Mouse (Mus musculus): ENCODE results near the gene Arpp19. TPM values are rescaled to one million over a fixed set of nuclear protein-coding genes. Genes with fewer than 3 reads are reported as not detected.

The Arpp19 gene
- polyA plus RNA-seq (2014; fragmentation: Illumina TruSeq; extraction: RNeasy Lipid Tissue Mini Kit (QIAGEN cat#74804); ENCODE audit: low read depth, low replicate concordance): 264 TPM

GRCm38 (mm10) chr9:75037451-75038356 lies at the start of gene Arpp19:
Arpp19 (plus strand) TSS chr9:75037614.

GRCm38 (mm10) chr9:75070457-75071028 lies 33.1 kb downstream of the Arpp19 start, which contains the start of gene Myo5a:
Myo5a (plus strand) TSS chr9:75071015.

Other genes starting within 250 kb of the Arpp19 start
- 14.7 TPM for gene Onecut1, start 175.7 kb upstream of the Arpp19 start, polyA plus RNA-seq (2014; fragmentation: Illumina TruSeq; extraction: RNeasy Lipid Tissue Mini Kit (QIAGEN cat#74804); ENCODE audit: low read depth, low replicate concordance)
- gene Fam214a, start 84.7 kb upstream of the Arpp19 start, polyA plus RNA-seq (2014; fragmentation: Illumina TruSeq; extraction: RNeasy Lipid Tissue Mini Kit (QIAGEN cat#74804); ENCODE audit: low read depth, low replicate concordance): 62.7 TPM
- gene Myo5a, start 33.4 kb downstream of the Arpp19 start, polyA plus RNA-seq (2014; fragmentation: Illumina TruSeq; extraction: RNeasy Lipid Tissue Mini Kit (QIAGEN cat#74804); ENCODE audit: low read depth, low replicate concordance): 0.77 TPM
- gene Myo5c, start 194.4 kb downstream of the Arpp19 start, polyA plus RNA-seq (2014; fragmentation: Illumina TruSeq; extraction: RNeasy Lipid Tissue Mini Kit (QIAGEN cat#74804); ENCODE audit: low read depth, low replicate concordance): 0.32 TPM